Mouse (Mus musculus): ENCODE measurements around the gene Mtf2. TPM values are rescaled to one million over a fixed set of nuclear protein-coding genes. Genes with fewer than 3 reads are reported as not detected.

Mtf2 gene
- polyA plus RNA-seq, 1 experiment from 2014 or later: 113 TPM

Other genes with a start within 250 kb of the Mtf2 start
- gene Ube2d2b, start 235.6 kb upstream of the Mtf2 start, polyA plus RNA-seq (2014; fragmentation: Nextera tagmentation; extraction: Ambion mirVana): 0.18 and 0.33 TPM in 2 replicates
- gene Evi5, start 190.6 kb upstream of the Mtf2 start, polyA plus RNA-seq (2014; fragmentation: Nextera tagmentation; extraction: Ambion mirVana): 40.5 and 44.3 TPM in 2 replicates
- 69.8 and 74.8 TPM in 2 replicates for gene Rpl5, start 165.2 kb upstream of the Mtf2 start, polyA plus RNA-seq (2014; fragmentation: Nextera tagmentation; extraction: Ambion mirVana)
- gene Fam69a, start 78.6 kb upstream of the Mtf2 start, polyA plus RNA-seq (2014; fragmentation: Nextera tagmentation; extraction: Ambion mirVana): 48.5 and 53.9 TPM in 2 replicates
- gene Tmed5, start 66.9 kb downstream of the Mtf2 start, polyA plus RNA-seq (2014; fragmentation: Nextera tagmentation; extraction: Ambion mirVana): 19.1 and 19.3 TPM in 2 replicates
- 2.2 and 3.1 TPM in 2 replicates for gene Ccdc18, start 67.2 kb downstream of the Mtf2 start, polyA plus RNA-seq (2014; fragmentation: Nextera tagmentation; extraction: Ambion mirVana)
- gene Dr1, start 203.2 kb downstream of the Mtf2 start, polyA plus RNA-seq (2014; fragmentation: Nextera tagmentation; extraction: Ambion mirVana): 43.2 and 55.0 TPM in 2 replicates
- 2.9 and 3.7 TPM in 2 replicates for gene Pigg, start 246.9 kb downstream of the Mtf2 start, polyA plus RNA-seq (2014; fragmentation: Nextera tagmentation; extraction: Ambion mirVana)

Measured in midbrain, embryonic 14.5 days (tissue).